Mouse (Mus musculus) liver, adult 2 months (tissue): ENCODE measurements around the gene Coch.

Source experiments
- CTCF ChIP-seq: fragments of 200-500 bp; IDR thresholded peaks from 2 replicates; pipeline ENCODE4 v1.5.1; 2011; ENCODE audit warnings: low read depth, low read length, control low read depth
- POLR2A ChIP-seq: fragments of 200-500 bp; IDR thresholded peaks from 2 replicates; pipeline ENCODE4 v1.6.1; 2011; ENCODE audit warnings: low read length, control low read depth; ENCODE audit not compliant: insufficient read depth; ENCODE audit errors: extremely low read depth

DNA sequence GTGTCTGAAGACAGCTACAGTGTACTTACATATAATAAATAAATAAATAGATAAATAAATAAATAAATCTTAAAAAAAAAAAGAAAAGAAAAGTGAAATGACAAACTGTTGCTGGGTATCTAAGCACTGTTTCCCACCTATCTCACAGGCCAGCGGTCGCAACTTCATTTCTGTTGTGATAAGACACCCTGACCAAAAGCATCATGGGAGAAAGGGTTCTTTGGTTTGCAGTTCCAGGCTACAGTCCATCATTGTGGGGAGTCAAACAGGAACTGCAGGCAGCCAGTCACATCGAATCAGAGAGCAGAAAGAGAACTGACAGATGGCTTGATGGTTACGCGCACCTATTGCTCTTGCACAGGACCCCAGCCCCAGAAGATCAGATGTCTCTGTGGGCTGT is 3.9 kb upstream of the Coch start:
- TF ChIP-seq CTCF (no peak), POLR2A (no peak)
